Mouse (Mus musculus) embryonic facial prominence, embryonic 13.5 days (tissue): ENCODE data around the gene Strip2. TPM values are rescaled to one million over a fixed set of nuclear protein-coding genes. Genes with fewer than 3 reads are reported as not detected.

Source experiments
- microRNA-seq: library from miRNA; unstranded; fragments of <30 nt; microRNA quantifications from one replicate; pipeline ENCODE4, GENCODE M21; 2016
- polyA plus RNA-seq: library from polyadenylated mRNA; unstranded; fragments of >200 nt; fragmentation: Nextera tagmentation; extraction: Ambion mirVana; gene quantifications from 2 replicates; pipeline ENCODE4 v1.2.1, GENCODE M21; 2015

The Strip2 gene
- polyA plus RNA-seq, 1 experiment from 2014 or later, result 0.83 TPM

Small RNAs within 50 kb of the gene (microRNA-seq; reads per million reads assigned to microRNA genes)
- not detected for gene Gm23049

Other genes starting within 250 kb of the Strip2 start
- 2.8 and 4.7 TPM in 2 replicates for gene Tspan33, start 222.8 kb upstream of the Strip2 start, polyA plus RNA-seq
- gene Smo, start 181.5 kb upstream of the Strip2 start, polyA plus RNA-seq, result 53.0 and 57.4 TPM in 2 replicates
- 14.1 and 15.2 TPM in 2 replicates for gene Ahcyl2, start 149.0 kb upstream of the Strip2 start, polyA plus RNA-seq
- 67.2 and 68.5 TPM in 2 replicates for gene Nrf1, start 131.0 kb downstream of the Strip2 start, polyA plus RNA-seq